Mouse (Mus musculus): ENCODE measurements around the gene Stx8.

Gene Stx8

DNA sequence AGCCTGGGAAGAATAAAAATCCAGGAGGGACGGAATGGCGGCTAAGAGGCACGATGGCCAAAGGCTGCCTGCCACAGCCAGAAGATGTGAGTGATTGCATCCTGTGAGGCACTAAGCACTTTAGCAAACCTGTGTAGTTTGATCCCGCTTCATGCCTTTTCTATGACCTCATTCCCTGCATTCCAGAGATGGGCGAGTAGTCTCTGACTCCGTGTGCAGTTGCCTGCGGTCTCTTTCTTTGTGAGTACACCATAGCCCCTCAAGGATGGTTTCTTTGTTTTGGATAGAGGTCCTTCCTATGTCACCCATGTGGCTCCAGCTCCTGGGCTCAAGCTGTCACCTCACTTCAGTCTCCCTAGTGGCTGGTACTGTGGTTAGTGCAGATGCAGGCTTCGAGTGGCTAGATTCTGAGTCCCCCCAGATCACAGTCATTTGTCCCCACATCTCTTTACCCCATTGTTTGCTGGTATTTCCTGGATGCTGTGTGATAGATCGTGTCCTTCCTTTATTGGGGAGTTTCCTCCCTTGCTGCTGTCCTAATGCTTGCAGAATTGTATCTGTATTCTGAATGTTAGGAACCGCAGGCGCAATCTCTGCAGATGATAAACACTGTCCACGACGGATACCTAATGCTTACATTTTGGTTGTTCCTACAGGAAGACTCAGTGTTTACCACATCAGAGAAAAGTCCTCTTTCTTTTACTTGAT lies 124.0 kb downstream of the Stx8 start:
- DNase-seq: no peak

DNA sequence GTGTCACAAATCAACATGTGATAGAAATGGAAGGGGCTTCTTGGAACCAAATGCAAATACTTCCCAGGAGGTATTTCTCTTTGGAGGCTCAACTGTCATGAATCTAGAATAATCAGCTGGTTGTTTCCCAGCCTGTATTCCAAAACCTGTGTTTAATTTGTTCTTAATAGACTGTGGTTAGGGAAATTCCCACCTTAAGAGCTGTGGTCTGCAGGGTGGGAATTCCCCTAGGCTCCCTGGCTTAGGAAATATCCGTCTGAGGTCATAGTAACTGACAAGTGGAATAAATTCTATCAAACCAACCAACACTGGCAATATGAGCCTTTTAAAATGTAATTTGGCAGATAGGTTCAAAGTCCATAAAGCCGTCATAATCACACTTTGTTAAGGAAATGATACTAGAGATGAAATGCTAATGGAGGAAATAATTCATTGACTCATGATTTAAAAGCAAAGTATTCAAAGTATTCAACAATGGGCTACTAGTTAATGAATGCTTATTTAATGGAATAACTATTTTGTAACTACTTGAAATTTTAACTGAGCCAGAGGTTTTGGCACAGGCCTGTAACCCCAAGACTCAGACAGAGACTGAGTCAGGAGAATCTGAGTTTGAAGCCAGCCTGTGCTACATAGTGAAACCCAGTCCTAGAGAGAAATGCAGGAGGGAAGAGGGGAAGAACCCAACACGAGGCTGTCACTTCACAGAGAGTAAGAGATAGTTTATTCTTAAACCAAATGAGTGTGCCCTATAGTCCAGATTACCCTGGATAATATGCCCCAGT lies 126.2 kb downstream of the Stx8 start:
- DNase-seq: no peak

DNA sequence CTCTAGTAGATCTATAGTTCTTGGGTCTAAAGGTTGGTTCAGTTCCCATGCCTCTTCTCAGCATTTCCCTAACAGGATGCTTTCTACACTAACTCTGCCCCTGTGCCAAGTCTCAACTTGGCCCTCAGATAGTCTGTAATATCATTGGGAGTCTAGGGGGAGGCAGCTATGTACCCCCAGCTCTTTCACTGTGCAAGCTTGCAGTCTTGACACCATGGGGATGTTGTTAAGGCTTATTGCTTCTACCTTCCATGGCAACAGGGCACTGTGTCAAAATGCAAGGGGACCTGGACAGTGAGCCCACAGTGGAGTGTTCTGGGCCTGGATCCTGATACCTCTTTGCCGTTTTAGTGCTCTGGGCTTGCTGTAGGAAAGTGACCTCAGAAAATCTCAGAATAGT lies 135.6 kb downstream of the Stx8 start:
- DNase-seq: no peak

DNA sequence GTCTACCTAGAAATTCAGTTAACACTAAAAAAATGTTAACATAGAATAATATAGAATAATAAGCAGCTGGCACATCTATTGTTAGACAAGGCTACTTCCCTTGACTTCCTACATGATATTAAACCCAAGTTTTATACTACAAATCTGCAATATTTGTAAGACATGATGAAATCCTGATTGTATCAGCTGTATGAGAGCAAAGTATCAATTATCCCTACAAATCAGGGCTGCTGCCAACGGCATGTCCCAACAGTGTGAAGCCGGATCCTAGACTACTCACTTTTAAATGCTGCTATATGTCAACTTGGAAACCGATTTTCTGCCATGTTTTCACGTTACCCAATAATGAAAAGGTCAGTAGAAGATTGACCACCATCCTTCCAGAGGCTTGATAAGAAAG lies 137.5 kb downstream of the Stx8 start:
- DNase-seq: no peak

DNA sequence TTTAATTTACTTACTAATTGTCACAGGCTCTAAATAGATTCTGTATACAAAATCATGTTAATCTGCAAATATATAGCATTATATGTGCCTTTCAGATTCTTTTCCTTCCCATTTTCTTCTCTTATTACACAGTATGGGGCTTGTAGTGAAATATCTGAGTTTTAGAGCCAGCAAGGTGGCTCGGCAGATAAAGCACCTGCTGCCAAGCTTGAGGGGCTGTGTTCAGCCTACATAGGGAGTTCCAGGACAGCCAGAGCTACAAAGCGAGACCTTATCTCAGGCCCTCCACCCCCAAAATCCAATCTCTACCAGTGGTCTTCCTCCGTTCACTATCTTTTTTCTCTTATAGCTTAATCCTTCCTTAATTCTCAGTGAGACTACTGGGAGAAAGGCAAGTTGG lies 140.1 kb downstream of the Stx8 start:
- DNase-seq: no peak

DNA sequence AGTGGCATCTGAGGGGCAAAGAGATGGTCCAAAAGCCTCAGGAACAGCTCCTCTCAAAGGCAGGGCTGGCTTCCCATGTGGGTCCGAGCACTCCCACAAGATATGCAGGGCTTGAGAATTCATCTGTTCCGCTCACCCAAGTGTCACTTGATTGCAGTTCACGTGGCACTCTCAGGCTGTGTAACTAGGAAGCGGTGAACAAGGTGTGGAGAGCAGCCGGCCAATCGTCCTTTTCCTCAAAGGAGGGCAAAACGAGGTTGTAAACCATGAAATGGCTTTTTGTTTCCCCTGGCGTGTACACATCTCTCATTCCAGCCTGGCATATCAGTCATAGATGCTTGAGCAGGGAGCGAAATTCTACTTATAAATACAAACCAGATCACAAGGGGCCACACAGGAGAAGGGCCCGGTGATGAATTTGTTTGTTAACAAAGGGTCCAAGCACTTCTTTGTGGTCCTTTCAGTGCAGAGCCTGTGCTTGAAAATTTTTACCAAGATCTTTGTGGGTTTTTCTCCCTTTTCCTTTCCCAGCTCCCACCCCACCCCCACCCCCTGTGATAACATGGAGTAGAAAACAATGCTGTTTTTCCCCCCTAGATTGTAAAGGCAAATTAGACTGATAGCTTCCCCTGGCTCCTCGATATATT lies 147.6 kb downstream of the Stx8 start:
- no peak for DNase-seq

DNA sequence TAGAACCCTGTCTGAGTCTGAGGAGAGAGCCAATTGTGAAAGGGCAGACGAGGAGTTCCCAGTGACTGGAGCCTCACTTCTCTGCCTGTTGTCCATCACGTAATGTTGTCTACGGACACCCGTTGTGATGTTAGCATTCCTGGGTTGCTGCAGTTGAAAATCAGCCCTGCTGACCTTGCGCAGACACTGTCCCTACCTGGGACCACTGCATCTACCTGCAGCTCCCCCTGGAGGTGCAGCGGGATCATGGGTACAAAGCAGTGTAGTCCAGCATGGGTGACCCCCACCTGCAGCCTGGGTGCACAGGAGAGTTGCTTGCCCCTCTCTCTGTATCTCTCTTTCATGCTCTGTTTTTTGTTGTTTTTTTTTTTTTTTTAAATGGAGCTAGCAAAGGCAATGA lies 148.2 kb downstream of the Stx8 start:
- DNase-seq: no peak

DNA sequence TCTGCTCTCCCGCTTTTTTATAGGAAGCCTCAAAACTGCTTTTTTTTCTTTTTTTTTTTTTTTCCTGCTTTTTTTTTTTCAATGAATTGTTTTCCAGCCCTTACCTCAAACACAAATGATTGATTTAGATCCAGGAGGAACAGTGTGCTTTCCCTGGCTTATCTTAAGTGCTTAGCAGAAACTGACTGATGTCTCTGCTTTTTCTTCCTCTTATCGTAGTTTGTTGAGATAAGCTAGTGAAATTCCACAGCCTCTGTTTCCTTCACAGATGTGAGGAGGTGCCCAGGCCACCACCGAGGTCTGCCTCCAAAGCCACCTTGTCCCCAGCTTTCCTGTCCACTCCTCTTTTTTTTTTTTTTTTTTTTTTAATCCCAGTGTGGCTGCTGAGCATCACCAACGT lies 150.2 kb downstream of the Stx8 start:
- DNase-seq: no peak

DNA sequence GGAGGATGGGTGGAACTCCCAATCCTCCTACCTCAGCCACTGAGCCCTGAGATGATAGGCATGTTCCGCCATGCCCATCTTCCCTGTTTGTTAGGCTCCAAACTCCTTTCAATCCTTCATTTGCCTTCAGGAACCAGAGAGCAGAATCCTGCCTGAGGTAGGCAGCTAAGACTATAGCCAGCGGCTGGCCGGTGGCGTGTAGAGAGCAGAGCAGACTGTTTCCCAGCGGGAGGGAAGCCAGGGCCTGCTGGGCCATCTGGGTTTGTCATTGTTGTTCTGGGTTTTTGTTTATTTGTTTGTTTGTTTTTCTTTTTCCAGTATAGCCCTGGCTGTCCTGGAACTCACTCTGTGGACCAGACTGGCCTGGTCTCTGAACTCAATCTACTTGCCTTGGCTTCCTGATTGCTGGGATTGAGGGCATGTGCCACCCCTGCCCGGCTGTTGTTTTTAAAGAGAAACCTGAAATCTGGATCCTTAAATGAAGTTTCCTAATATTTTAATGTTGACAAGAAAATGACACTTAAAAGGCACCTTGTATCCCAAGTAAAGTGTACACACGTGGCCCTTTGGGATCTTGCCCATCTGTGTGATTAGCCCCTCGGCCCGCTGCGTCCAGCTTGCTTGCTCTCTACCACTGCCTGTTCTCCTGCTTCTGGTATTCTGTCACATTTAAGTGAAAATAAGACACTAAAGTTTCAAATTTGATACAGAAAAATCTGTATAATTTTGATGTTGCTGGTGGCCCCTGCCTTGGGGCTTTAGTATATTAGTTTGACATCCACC lies 152.1 kb downstream of the Stx8 start:
- DNase-seq: peak; percentile 80

DNA sequence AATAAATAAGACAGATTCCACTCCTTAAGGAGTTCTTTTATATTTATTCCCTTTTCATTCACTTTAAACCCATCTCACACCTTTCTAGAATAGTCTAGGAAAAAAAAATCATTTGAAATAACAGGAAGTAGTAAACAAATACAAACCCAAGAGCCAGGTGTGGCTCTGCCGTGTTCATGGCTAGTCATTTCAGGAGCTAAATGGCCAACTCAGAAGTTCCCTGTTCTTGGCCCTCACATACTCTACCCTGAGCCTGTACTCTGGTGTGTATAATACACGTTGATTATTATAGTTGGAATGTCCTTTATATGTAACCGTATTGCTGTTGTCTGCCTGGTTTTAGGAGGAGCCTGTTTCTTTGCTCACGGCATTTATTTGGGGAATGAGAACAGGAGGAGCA lies 152.7 kb downstream of the Stx8 start:
- DNase-seq: no peak

DNA sequence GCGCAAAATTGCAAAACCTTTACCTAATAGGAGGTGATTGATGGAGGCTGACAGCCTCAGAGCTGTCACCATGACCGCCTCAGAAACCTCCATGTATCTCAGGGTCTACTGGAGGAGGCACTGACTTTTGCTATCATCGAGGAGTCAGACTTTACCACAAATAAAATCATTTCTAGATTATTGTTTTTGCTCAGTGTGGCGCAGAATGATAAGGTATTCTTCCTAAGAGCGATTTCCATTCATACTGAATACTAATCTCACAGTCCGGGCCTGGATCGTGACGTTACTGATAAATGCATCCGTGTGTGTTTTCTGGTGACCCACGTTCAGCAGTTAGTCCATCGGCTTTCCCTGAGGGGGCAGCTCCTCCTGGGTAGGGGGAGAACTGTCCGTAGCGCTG lies 153.1 kb downstream of the Stx8 start:
- no peak for DNase-seq

DNA sequence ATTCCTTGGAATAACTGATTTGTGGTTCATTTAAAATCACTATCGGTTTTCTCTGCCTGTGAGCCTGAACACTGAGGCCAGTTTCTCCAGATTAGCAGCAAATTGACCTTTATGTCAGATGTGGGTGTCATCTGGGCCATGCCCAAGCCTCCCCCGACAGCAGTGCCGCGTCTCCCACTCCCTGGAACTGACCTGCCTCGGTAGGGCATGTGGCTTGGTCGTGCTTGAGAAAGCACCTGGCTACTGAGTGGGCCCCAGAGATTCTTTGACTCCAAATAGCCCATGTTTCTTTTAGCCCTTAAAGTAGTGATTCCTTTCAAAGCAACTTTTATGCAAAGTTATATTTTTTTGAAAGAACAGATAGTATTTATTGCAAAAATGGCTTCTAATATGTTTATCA lies 155.3 kb downstream of the Stx8 start:
- no peak for DNase-seq

DNA sequence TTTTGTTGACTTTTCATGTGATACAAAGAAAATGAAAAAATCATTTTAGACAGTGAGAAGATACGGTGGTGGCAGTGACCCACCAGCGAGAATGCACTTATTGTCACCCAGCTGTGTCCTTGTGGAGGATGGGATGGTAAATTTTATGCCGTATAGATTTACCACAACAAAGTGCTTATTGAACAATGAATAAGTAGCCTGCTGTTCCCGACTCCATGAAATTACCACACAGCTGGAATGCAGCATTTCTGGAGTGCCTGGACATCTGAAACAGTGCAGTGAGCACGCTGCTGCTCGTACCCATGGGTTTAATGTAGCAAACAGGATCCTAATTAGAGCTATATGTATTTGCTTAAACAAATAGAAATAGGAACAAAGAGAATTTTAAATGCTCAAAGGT lies 155.7 kb downstream of the Stx8 start:
- DNase-seq: no peak

DNA sequence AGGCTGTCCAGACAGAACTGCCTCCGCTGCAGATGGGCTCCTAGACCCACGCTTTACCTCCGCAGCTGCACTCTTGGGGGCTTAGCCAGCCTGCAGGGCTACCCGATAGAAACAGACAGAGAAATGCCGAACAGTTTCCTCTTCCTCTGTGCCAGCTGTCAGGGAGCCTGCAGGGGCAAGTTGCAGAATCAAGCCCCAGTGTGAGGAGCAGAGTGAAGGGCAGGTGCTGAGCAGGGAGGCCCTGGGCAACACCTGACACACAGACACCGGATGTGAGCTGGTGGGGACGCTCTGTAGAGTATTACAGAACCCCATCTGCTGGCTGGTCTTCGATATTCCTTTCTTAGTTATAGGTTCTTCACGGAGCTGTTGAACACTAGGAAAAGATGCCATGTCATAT lies 160.1 kb downstream of the Stx8 start:
- no peak for DNase-seq

DNA sequence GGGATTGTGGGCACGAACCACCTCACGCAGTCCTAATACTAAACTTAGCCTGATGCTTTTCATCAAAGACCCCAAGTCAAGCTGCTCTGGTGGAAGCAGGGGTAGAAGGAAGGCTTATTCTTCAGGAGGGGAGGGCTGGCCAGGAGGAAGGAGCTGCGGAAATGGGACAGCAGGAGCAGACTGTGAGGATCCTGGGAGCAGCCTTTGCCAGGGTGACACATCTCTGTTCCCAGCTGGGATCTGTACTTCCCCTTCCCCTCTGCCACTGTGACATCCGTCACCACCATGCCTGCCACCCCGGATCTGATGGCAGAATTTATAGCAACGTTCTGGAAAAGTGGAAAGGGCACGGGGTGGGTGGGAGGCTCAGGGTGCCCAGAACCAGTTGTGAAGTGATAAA lies 168.5 kb downstream of the Stx8 start:
- no peak for DNase-seq

DNA sequence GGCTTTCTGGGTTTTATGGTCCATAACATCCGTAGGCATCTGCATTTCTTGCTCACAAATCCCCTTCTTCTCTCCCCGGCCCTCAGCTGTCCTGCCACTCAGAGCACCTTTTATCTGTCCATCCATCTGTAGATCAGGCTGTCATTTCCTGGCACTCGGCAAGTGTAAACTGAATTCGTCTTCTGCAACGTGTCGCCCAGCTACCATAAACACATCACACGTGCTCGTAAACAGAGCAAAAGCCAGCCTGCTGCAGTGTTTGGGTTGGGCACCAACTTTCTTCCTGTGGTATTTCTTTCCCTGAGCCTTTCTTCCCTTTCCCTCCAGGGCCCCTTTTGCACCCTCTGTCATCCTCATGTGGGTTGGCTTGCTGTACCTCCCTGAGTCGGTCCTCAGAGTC lies 169.4 kb downstream of the Stx8 start:
- no peak for DNase-seq

DNA sequence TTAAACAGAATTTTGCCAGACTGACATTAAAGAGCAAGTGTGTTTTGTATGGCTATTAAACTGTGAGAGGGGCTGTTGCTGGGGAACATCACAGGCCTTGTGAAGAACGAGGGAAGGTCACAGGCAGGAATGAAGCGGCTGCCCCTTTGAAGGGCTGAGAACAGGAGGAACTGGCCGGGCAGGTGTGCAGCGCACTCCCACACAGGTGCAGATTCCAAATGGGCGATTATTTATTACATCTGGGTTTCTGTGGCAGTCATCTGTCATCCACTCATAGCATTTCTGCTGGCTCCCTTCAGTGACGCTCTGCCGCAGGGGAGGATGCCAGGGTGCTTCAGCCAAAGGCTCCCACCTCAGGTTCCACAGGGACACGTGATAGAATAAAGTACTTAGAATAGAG lies 170.7 kb downstream of the Stx8 start:
- DNase-seq: no peak

DNA sequence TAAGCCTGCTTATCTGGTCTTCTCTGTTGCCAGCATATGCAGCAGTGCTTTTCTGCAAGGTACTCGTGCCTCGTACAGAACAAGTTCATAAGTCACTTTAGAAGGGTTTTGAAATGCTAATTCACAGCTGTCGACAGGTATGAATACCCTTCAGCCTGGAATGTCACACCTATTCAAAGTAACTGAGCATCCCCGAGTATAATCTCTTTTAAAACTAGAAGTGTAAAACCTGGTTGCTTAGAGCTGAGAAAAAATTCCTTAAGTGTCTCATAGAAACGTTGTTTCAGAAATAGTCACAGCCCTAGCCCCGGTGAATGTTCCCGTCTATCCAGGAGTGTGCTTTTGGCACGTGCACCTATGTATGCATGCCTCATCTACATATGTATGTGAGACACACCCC lies 176.3 kb downstream of the Stx8 start:
- no peak for DNase-seq

DNA sequence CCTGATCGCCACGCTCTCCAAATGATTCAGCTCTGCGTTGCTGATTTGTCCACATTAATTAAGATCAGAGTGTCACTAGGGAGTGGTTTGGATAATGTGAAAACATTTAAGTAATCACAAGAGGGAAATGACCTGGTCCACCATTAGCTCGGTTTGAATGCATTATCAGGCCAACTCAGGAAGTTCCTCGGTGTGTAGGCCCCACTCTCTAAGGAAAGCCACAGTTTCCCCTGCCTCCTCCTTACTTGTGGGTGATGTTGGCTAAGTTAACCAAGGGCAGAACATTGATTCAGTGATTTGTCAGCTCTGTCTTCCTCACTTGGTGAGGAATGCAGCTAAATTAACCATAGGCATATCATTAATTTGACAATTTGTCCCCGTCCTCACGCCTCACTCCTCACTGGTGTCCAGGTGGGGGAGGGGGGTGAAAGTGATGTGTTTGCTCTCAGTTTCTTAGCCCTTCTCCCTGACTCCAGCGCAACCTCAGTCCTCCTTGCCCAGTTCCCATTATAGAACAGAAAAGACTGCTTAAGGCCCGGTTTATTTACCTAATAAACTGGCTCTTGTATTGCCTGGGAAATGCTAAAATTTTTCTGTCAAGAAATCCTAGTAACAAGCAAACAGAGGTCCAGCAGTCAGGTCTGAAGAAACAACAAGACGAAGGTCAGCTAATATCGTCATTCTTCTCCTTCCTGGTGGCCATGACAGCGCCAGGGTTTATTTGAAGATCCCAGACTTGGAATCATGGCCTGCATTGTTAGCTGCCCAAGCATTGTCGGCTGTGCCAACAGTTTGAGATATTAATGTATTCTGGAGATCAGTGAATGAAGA lies 178.5 kb downstream of the Stx8 start:
- DNase-seq: no peak

DNA sequence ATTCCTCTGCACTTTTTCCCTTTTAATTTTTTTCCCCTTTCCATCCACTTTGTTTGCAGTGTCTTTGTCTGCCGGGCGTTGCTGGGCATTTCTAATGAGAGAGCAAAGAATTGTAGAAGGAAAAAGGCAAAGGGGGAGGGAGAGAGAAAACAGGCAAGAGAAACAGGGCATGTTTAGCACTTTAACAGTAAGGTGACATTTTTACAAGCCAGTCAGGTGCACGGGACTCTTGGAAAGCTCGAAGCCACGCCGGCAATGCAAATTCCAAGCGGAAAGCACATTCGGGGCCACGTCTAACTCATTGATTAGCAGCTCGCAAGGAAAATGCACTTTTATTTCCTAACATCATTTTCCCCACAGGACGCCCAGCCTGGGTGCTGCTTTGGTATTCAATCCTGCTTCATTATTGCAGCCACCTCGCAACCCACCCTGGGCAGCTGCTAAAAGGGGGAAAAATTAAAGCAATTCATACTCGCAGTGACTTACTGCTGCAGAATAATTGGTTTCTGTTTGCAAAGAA lies 179.1 kb downstream of the Stx8 start:
- no peak for DNase-seq

DNA sequence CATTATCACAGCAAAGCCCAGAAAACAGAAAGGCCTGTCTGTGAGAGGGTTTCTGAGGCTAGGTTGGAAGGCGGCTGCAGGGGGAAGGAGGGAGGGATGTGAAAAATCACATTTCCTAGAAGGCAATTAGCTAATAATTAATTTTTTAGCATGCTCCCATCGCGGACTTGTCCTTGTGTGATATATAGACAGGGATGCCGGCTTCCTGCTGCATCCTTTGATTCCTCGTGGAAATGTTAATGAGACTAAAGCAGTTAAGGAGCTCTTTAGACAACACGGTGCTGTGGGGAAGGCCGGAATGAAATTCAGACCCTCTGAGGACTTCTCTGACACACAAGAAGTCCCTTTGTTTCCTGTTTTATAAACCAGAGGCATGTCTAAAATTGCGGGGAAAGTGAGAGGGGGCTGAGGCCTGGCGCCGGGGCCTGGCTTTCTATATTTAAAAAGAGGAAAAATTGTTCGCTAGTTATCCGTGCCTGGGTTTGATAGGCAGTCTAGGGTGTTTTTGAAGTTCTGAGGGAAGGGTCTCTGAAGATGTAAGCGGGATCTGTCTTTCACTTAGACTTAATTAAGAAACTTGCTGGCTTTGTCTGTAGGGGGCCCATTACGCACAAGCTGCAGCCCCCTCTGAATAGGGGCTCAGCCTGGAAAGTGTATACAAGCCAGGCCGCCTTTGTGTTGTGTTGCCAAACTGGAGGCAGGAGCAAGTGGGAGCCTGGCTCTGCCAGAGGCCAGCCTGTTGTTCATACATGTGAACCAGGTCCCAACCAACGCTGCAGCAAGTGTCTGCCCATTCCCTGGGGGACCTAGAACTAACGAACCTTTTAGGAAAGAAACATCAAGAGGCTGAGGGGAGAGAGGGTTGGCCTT lies 179.8 kb downstream of the Stx8 start:
- no peak for DNase-seq
